Mouse (Mus musculus) large intestine, adult 2 months (tissue): ENCODE measurements around the gene Sec16b. TPM values are rescaled to one million over a fixed set of nuclear protein-coding genes. Genes with fewer than 3 reads are reported as not detected.

ENCODE experiments used
- DNase-seq: peaks from one replicate; pipeline ENCODE4 v3.0.0-alpha.2; 2012; ENCODE audit warnings: low read depth, low spot score
- WGBS: fragments of 180-500 bp; shearing (Covaris S2); methylation state at CpG from one replicate; pipeline ENCODE4 v1.1.7; 2018; 5-methylcytosine and 5-hydroxymethylcytosine counted together
- polyA plus RNA-seq: library from polyadenylated mRNA; depleted of rRNA; stranded (reverse); fragments of >200 nt; gene quantifications from 2 replicates; pipeline ENCODE4 v1.2.3, GENCODE M21; 2012; rRNA removed

Gene Sec16b
- polyA plus RNA-seq = 11.5 and 25.9 TPM in 2 replicates

DNA sequence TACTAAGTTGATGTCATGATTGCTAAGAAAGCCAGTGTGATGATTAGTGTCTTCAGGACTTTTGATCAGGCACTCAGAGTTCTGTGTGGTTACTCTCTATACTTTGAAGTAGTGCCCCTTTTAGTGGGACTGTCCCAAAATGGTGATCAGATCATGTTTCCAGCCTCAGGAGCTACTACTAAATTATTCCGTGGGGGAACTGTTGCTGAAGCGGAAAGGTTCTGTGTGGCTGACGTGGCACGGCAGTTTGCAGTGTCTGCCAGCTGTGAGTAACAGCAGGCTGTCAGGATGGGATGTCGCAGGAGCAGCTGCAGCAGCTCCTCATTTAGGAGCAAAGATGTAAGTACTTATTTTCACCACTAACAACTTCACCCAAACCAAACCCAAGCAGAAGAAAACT, at the start of gene Sec16b:
Gene Sec16b (plus strand): TSS at position 207 of the 400 bp plus-strand sequence.
- DNase-seq = no peak
- WGBS = 55% methylated on average over 5 of the region's 5 CpGs

DNA sequence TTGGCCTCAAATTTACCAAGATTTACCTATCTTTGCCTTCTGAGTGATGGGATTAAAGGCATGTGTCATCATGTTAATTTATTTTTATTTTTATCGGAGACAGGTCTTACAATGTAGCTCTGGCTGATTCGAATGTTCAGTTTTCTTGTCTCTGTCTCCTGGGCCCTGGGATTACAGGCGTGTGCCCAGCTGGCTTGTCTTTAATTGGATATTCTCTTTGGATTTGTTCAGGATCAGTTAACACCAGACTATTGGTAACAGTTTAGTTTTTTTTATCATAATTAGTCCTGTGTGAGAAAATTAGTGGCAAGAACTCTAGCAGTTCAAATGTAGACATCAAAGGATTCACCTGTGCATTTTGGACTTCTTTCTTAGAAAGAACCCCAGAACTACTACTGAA, 48.7 kb upstream of the Sec16b start:
- no peak for DNase-seq
- 93% methylated on average over 3 of the region's 3 CpGs for WGBS

DNA sequence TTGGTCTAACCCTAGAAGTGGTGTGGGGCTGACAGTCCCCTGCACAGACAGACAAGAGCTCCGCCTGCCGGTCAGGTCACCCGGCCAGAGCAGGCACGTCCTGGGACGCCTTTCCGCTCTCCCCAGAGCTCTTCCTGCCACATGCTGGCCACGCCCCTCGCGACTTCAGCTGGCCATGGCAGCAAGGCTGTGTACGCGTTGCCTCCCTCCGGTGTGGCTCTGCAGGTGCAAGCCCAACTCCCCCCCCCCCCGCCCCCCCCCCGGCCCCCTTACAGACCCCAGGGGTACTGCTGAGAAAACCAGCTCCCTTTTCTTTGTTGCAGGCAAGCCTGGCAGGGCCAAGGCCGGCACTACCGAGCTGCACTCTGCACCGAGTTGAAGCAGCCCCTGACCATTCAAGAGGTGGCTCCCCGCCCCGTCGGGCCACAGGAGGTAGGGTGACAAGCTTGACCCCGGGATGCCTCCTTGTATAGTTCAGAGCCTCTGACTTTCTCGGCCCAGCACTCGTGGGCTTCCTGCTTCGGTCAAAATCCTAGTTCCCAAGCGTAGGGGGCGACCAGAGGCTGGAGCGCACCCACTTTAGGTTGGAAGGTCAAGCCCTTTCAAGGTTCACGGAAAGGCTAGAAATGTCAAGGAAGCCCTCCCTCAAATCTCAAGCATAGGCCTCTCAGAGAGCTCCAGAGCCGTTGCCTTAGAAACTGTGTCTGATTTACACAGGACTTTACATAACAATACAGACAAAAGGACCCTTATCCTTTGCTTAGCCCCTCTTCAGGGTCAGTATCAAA, 47.9 kb upstream of the Sec16b start, which contains the start of gene Cryzl2:
Gene Cryzl2 (plus strand): TSS at position 157 of the 788 bp plus-strand sequence.
- WGBS = 23% methylated on average over 27 of the region's 29 CpGs
- DNase-seq = peak; percentile 42

DNA sequence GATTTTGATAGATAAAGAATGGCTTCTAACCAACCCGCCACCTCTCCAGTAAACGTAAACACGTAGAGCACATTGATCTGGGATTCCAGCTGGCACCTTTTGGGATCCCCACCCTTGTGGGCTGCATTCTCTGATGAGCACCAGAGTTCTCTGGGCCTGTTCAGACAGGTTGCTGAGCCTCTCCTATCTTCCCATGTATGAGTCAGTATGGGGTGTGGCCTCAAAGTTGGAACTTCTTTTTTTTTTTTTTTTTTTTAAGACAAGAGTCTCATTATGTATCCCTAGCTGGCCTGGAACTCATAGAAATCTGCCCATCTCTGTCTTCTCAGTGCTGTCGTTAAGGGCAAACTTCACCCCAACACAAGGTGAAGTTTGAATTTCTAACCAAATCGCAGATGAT, 46.6 kb upstream of the Sec16b start:
- 84% methylated on average over 5 of the region's 5 CpGs for WGBS
- DNase-seq = no peak

DNA sequence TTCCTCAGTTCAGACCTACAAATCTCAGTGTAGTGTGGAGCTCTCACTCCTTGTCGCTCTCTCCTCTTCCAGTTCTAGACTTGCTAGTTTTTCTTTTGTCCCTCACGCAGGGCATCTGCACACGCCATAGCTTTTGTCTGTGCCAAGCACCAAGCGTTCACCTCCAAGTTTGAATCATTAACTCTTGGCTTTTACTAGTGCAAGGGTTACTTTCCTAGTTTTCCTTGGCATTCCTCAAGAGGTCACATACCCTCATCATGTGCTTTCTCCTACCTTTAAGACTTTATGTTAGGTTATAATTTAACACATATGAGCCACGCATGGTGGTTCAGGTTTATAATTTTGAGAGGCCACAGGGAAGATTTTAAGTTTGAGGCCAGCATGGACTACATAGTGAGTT, 45.3 kb upstream of the Sec16b start:
- WGBS = 90% methylated on average over 5 of the region's 5 CpGs
- DNase-seq = no peak

DNA sequence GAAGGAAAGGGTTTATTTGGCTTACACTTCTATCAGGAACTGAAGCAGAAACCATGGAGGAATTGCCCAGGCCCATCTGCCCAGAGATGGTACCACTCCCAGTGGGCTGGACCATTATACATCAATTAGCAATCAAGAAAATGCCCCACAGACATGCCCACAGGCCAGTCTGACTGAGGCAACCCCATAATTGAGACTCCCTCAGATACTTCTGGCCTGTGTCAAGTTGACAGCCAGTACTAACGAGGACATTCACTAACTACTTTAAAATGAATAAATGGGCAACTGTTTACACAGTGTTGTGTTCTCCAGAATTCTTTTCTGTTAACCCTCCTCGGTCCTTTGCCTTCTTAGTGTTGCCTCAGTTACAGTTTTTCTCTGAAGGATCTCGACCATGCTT, 44.2 kb upstream of the Sec16b start:
- 69% methylated on average over 3 of the region's 3 CpGs for WGBS
- no peak for DNase-seq

DNA sequence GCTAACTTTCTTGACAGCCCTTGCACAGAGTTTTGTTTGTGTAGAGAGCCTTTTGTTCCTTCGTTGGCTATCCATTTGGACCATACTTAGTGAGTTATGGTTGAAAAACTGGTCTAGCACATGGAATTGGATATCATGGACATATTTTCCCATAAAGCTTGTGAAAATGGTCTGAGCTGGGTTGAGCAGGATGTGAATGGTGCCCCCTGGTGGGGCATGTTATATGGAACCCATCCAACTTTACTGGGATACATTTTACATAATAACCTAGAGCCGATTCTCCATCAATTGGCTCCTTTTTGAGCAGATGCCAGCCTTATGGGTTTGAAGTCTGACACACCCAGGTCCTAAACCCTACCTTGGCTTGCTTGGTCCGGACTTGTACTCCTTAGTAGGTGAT, 41.3 kb upstream of the Sec16b start:
- 61% methylated on average over 3 of the region's 3 CpGs for WGBS
- DNase-seq = no peak

DNA sequence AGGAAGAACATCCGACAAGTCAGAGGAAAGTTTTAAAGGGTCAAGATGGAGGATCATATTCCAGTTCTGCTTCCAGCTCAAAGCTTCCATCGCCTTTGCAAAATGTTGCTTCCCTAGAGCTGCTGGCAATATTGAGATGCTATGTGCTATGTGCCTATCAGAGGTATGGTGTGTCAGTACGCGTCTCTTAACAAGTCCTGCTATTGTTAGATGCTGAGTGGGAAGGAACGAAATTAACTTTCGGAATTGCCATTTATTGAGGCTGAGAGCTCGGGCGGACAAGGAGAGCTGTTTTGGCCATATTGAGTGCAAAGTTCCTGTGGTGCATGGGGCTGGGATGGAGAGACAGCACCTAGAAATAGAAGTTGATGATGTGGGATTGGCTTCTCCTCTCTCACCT, 38.7 kb upstream of the Sec16b start:
- no peak for DNase-seq
- WGBS = 92% methylated on average over 8 of the region's 8 CpGs

DNA sequence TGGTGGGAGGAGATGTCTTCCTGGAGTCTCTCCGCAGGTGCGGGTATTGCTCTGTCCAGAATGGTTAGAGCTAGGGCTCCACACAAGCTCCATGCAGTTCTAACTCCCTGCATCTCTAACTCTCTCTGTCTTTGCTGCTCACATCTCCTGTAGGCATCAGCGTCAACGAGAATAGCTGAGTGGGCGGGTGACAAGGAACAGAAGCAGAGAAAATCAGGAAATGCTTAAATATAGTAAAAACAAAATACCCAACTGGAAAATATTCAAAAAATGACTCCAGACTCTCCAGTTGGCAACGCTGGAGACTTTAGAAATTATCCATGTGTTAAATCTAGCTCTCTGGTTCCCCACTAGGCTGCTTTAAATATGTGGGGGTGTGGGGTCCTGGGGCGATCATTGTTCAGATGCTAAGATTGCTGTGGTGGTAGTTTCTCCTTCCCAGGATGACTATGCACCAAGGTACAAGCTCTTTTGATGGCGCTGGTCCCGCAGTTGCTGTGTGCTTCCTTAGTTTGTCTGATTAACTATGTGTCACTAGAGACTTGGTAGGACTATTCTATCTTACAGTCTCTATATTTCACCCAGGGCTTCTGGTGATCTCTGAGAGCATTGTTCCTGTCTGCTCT, 35.7 kb upstream of the Sec16b start:
- no peak for DNase-seq
- WGBS = 87% methylated on average over 9 of the region's 9 CpGs

DNA sequence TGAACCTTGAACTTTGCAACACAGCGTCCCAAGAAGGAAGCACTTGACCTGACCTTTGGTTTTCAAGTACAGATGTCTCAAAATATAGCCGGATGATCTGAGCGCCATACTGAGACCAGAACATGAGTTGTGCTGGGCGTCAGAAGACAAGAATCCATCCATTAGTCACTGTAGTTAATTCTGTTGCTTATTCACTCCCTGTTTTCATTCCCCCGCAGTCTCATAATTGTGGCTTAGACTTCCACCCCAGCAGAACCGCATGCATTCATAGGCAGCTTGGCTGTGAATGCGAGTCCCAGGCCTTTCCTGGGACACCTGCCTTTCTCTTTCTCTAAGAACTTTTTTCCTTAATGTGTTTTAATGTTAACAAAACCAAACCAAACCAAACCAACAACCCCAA, 33.8 kb upstream of the Sec16b start:
- 86% methylated on average over 7 of the region's 7 CpGs for whole genome bisulfite sequencing
- no peak for DNase-seq

DNA sequence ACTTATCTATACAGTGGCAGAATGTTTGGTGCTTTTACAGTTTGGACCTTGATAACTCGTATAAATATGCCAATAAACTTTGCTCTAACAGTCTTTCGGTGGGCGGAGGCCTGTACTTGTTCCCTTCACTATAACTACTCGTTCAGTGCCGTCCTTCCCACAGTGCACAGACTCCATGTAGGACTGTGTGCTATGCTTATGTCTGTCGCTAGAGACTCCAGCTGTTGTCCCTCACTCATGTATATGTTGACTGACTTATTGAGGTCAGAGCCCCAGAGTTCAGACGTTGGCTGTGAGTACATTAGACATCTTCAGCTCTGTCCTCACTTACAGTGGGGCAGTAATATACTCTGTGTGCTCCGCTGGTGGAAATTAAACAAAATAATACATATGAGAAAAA, 31.7 kb upstream of the Sec16b start:
- 33% methylated on average over 8 of the region's 8 CpGs for WGBS
- peak; percentile 18 for DNase-seq

DNA sequence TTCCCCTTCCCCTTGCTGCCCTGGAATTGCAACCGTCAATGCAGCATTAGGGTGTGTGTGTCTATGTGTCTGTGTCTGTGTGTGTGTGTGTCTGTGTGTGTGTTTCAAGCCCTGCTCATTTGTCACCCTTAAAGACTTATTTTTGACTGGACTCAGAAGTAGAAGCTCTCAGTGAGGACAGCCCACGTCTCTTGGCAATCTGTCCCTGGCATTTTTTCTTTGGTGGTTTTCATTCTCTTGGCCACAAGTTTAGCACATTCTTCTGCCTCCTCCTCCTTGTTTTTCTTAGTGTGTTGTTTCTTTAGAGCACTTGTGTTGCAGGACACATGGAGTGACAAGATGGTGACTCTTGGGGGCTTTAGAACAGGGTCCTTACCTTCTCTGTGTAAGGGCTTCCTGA, 30.3 kb upstream of the Sec16b start:
- DNase-seq = no peak
- 79% methylated on average over 2 of the region's 2 CpGs for WGBS

DNA sequence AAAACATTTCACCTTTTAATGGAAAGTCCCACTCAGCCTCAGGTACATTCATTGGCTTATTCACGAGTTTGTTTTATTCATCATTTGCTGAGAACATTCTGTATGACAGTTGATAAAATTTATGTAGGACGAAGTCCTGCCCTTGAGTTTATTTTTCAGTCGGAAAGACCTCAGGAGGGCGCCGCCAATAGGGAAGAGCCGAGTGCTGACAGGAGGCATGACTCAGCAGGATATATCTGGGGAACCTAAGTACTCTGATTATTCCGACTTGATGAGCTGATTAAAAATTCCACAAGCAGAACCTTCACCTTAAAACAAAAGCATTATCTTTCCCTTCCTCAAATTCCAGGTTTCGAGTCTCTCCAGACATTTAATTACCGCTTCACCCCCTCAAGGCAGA, 26.4 kb upstream of the Sec16b start:
- DNase-seq = no peak
- 24% methylated on average over 9 of the region's 9 CpGs for WGBS

DNA sequence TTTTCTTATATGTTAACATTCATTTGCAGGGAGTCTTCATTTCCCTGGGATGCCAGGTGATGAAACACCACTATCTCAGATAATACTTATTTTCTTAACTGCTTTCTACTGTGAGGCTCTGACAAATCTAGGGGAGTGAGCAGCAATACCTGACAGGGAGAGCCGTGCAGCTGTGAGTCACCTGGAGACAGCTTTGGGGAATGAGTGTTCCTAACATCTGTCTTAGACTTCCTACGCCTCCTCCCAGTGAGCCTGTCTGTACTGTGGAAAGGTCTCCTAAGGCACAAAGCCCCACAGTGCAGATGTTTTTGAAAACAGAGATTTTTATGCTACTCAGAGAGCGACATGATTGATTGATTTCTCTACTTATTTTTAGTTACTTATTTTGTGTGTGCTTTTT, 25.6 kb upstream of the Sec16b start:
- WGBS = 79% methylated on average over 3 of the region's 3 CpGs
- DNase-seq = no peak

DNA sequence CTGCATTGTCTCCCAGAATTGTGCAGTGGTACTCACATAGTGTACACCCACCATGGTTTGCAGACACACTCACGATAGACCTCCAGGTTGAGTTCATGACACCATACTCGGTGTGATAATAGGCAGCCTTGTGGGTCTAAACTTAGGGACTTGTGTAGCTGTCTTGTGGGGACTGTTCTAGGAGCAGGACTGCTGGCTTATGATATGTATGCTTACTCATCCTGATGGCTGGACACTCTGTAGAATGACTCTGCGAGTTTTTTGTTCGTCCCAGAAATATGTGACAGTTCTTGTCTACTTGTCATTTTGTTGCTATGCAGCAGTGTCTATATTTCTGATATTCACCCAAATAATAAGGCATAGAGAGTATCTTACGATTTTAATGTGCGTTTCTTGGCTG, 24.9 kb upstream of the Sec16b start:
- 90% methylated on average over 6 of the region's 6 CpGs for WGBS

DNA sequence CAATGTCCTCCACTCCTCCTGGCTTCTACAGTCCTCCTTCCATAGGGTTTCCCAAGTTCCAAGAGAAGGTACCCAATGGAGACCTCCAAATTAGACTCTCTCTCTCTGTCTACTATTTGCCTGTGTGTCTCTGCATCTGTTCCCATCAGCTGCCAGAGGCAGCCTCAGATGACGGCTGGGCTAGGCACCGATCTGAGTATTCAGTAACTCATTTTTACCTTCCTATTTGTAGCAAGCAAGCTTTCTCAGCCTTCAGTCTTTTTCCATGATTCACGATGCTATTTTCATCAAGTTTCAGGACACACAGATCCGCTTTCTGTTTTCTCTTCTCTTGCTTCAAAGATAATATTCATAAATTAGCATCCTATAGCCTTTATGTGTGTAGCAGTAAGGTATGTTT, 22.4 kb upstream of the Sec16b start:
- no peak for DNase-seq
- 93% methylated on average over 4 of the region's 4 CpGs for WGBS

More for the DNA sequence above, 24.9 kb upstream of the Sec16b start:
- DNase-seq = no peak

DNA sequence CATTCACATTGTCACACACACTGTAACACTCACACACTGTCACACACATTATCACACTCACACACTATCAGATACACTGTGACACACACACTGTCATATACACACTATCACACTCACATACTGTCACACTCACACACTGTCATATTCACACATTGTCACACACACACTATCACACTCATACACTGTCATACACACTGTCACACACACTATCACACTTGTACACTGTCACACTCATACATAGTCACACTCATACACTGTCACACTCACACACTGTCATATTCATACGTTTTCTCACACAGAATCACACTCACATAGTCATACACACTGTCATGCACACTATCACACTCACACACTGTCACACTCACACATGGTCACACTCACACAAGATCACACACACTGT, 5.9 kb upstream of the Sec16b start:
- 84% methylated on average over 1 of the region's 1 CpGs for WGBS

DNA sequence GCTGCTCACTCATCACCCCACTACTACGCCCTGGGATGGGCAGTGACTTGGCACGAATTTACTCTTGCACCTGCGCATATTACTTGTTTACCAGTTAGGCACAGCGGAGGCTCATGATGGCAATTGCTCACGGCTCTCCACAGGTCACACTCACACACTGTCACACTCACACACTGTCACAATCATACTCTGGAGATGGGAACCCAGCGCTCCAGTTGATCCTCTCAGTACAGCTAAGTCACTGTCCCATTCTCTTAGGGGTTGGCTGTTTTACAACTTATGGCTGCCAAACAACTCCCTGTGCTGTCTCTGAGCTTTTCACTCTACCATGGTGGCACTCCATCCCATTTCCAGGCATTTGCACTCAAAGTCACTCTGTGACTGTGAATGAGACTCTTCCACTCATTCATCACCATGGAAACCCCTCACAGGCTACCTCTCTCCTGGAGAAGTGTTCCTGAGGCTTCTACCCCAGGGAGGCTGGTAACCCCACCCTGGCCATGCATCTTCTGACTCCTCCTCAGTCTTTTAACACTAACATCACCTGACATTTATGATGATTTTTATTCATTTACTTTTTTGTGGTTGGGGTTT, 5.1 kb upstream of the Sec16b start:
- 74% methylated on average over 6 of the region's 6 CpGs for WGBS
- no peak for DNase-seq

More for the DNA sequence above, 5.9 kb upstream of the Sec16b start:
- no peak for DNase-seq

DNA sequence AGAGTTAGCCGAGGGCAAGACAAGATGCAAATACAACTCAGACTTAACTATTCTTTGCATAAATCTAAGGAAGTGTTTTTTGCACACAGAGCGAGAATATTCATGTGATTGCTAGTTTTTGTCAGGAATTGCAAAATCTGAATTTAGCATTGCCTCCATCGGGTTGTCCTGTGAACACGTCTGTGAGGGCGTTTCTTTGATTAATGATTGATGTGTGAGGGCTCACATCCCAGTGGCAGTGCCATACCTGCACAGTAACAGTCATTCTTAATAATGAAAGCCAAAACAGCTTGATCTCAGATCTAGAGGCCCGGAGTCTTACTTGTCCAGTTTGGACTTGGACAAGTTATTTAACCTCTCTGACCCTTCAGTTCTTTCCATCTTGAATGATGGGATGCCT, 3.5 kb upstream of the Sec16b start:
- WGBS = 61% methylated on average over 6 of the region's 6 CpGs
- DNase-seq = no peak

DNA sequence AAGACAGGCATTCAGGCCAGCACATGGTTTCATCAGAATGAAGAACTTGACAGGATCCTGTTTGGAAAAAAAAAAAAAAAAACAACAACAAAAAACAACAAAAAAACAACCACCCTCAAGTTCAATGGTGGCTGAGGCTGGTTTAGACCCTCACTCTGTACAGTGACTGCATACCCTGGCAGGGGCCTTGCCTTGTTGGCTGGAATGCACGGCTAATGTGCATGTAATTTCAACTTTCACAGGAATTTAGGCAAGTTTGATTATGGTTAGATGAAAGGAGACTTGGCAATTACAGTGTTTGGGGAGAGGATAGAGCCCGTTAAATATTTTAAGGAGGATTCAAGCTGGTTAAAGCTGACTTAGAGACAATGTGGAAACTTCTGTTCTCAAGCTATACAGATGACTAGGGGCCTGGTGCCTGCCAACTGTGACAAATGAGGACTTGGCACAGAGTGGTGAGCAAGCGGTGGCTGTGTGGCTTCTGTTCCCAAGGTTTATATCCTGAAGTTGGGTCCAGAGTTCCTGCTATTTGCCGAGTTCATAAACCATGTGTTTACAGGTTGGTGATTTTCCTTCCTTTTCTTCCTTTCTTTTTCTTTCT, 567 bp downstream of the Sec16b start:
- 18% methylated on average over 4 of the region's 4 CpGs for WGBS
- DNase-seq = no peak

DNA sequence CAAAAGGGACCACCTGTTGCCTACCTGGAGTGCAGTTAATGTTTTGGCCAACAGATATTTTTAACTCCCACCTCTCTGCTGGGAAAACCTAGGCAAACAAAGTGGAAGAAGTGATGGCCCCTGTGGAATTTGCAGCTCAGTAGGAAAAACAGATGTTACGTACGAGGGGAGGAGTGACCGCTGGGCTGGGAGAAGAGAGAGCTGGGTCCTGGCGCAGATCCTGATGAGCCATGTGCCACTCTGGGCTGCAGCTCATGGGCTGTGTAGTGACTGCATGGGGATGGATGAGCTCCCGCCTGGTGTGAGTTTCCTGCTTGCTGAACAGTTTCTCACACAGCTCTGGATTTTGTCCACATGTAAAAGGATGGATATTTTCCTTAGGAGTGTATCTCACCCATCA, 1.3 kb downstream of the Sec16b start:
- no peak for DNase-seq
- 46% methylated on average over 5 of the region's 5 CpGs for WGBS
